8 mouse cellular contexts compared by ENCODE assay signal in the genomic region with DNA sequence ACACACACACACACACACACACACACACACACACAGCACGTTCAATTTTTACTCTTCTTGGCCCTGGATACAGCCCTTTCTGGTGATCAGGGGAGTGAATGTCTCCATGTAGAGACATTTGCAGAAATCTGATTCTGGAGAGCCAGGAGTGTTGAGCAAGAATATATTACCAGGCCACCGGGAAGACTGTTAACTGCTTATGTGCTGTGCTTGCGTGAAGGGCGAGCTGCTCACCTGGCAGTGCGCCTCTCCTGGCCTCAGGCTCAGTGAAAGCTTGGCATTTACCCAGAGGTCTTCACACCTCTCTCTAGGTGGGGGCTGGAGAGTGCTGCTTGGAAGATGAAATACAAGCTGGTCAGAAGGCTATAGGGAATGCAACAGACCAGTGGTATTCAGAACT.
A peak's percentile ranks its signal among the peaks of the same experiment; 100 is the strongest.
DNase-seq lines count a peak whose midpoint lies in the region; ATAC-seq and TF ChIP-seq lines count a peak whose summit lies in the region.

No protein-coding gene starts in this region.

- peak overlapping the region; percentile 40; the same call in 1 of the 2 replicates for H3K4me2 ChIP-seq in forebrain, embryonic 11.5 days (ENCODE audit: low read depth, low read length, severe bottlenecking)
- no peak overlapping the region for H3K4me2 ChIP-seq in kidney, embryonic 14.5 days (replicated peaks; ENCODE audit: low read depth, low read length)
- peak overlapping the region; percentile 37 for H3K4me2 ChIP-seq in midbrain, postnatal 0 days (ENCODE audit: low read depth, low read length, poor library complexity, severe bottlenecking)

- H3K9ac ChIP-seq in forebrain, embryonic 11.5 days (ENCODE audit: low read length), result no peak overlapping the region
- H3K9ac ChIP-seq in kidney, embryonic 14.5 days (ENCODE audit: low read depth, low read length), result no peak overlapping the region
- H3K9ac ChIP-seq in midbrain, postnatal 0 days (replicated peaks; ENCODE audit: low read length, poor library complexity, severe bottlenecking), result no peak overlapping the region

- H3K4me3 ChIP-seq in gastrocnemius, adult 2 months, result no peak overlapping the region
- H3K4me3 ChIP-seq in forebrain, embryonic 11.5 days (ENCODE audit: low read depth, low read length), result no peak overlapping the region
- no peak overlapping the region for H3K4me3 ChIP-seq in kidney, embryonic 14.5 days (ENCODE audit: low read length)
- peak overlapping the region; percentile 18; the same call in 1 of the 2 replicates for H3K4me3 ChIP-seq in midbrain, postnatal 0 days (ENCODE audit: low read depth, low read length)

- 35% methylated on average over 5 of the region's 5 CpGs for WGBS in forebrain, embryonic 11.5 days
- 16% methylated on average over 5 of the region's 5 CpGs for WGBS in kidney, embryonic 14.5 days
- WGBS in midbrain, postnatal 0 days, result 24% methylated on average over 5 of the region's 5 CpGs

- no peaks in the 10 kb centered on the region for H3K27me3 ChIP-seq in forebrain, embryonic 11.5 days (ENCODE audit: control insufficient read depth, insufficient read depth, low read length)
- no peaks in the 10 kb centered on the region for H3K27me3 ChIP-seq in kidney, embryonic 14.5 days (ENCODE audit: control insufficient read depth, insufficient read depth, low read length)
- H3K27me3 ChIP-seq in midbrain, postnatal 0 days (ENCODE audit: insufficient read depth, low read length), result no peaks in the 10 kb centered on the region

- DNase-seq in gastrocnemius, adult 2 months, result peak; percentile 16
- DNase-seq in gastrocnemius, postnatal 10 days, result no peak
- DNase-seq in forebrain, embryonic 11.5 days (ENCODE audit: low spot score), result peak; percentile 58
- DNase-seq in midbrain, postnatal 0 days (ENCODE audit: low spot score), result peak; percentile 59
- DNase-seq in spleen, postnatal 4 days (ENCODE audit: low spot score in 2 of 2), result no peak
- no peak for DNase-seq in thymus, postnatal 25 days

- intact Hi-C loops in gastrocnemius, adult 2 months (cut with DNase I), result loop anchor here (5.0 kb wide), 2 partner anchors 565 to 755 kb away; a partner anchor contains a TSS

- no peak for TF ChIP-seq CTCF in gastrocnemius, adult 2 months (IDR thresholded peaks at IDR 0.05)
- peak; percentile 13; the same call in 1 of the 2 replicates for TF ChIP-seq CTCF in midbrain, postnatal 0 days (IDR thresholded peaks at IDR 0.05)

- ATAC-seq in forebrain, embryonic 11.5 days (replicated peaks; ENCODE audit: low FRiP score), result peak; percentile 38
- peak; percentile 34; the same call in 1 of the 2 replicates for ATAC-seq in kidney, embryonic 14.5 days (ENCODE audit: low FRiP score, low TSS enrichment)
- ATAC-seq in midbrain, postnatal 0 days (ENCODE audit: low FRiP score), result peak; percentile 52
- no peak; the same call in 1 of the 2 replicates for ATAC-seq in granulocyte monocyte progenitor cell, adult 5-6 weeks (replicated peaks; ENCODE audit: poor library complexity, severe bottlenecking)

- H3K9me3 ChIP-seq in forebrain, embryonic 11.5 days (ENCODE audit: control insufficient read depth, low read length), result no peaks in the 10 kb centered on the region
- no peaks in the 10 kb centered on the region for H3K9me3 ChIP-seq in kidney, embryonic 14.5 days (ENCODE audit: control insufficient read depth, low read length)
- no peaks in the 10 kb centered on the region for H3K9me3 ChIP-seq in midbrain, postnatal 0 days (ENCODE audit: low read length)

- 0 out of 2 replicates have a peak, but pooled peaks cover 3% of the 10 kb centered on the region for H3K4me1 ChIP-seq in forebrain, embryonic 11.5 days (replicated peaks; ENCODE audit: control insufficient read depth, insufficient read depth, low read length)
- H3K4me1 ChIP-seq in kidney, embryonic 14.5 days (ENCODE audit: control insufficient read depth, insufficient read depth, low read length), result peaks cover 4% of the 10 kb centered on the region
- H3K4me1 ChIP-seq in midbrain, postnatal 0 days (ENCODE audit: insufficient read depth, low read length), result no peaks in the 10 kb centered on the region

- no peak overlapping the region for H3K27ac ChIP-seq in gastrocnemius, adult 2 months
- H3K27ac ChIP-seq in forebrain, embryonic 11.5 days (ENCODE audit: low read depth, low read length), result peak overlapping the region; percentile 58
- no peak overlapping the region for H3K27ac ChIP-seq in kidney, embryonic 14.5 days (ENCODE audit: low read depth, low read length)
- 0 out of 2 replicates have a peak overlapping the region, but pooled peaks have one; percentile 67 for H3K27ac ChIP-seq in midbrain, postnatal 0 days (ENCODE audit: low read depth, low read length)

- H3K36me3 ChIP-seq in forebrain, embryonic 11.5 days (ENCODE audit: control insufficient read depth, insufficient read depth, low read length), result no peaks in the 10 kb centered on the region
- no peaks in the 10 kb centered on the region for H3K36me3 ChIP-seq in kidney, embryonic 14.5 days (ENCODE audit: control insufficient read depth, insufficient read depth, low read length)
- no peaks in the 10 kb centered on the region for H3K36me3 ChIP-seq in midbrain, postnatal 0 days (ENCODE audit: insufficient read depth, low read length)

Comparison
In these comparisons a context has a peak if more than half of its experiments do, and no peak if none do; other contexts are left out.
1. DNase-seq: peak in gastrocnemius, adult 2 months (single experiment), forebrain, embryonic 11.5 days (single experiment) and midbrain, postnatal 0 days (single experiment); none in gastrocnemius, postnatal 10 days (single experiment), spleen, postnatal 4 days (0 of 2) and thymus, postnatal 25 days (single experiment).
2. H3K27ac ChIP-seq: peak in forebrain, embryonic 11.5 days (single experiment) and midbrain, postnatal 0 days (single experiment); none in gastrocnemius, adult 2 months (single experiment) and kidney, embryonic 14.5 days (single experiment).